Mouse (Mus musculus) olfactory bulb, adult 2 months (tissue): Measurements from ENCODE around the gene Ppp6r2. TPM values are rescaled to one million over a fixed set of nuclear protein-coding genes. Genes with fewer than 3 reads are reported as not detected.

Experiments used
- H3K27ac ChIP-seq: fragments of 200-500 bp; 2 replicates; pipeline ENCODE4 v1.5.1; 2012; ENCODE audit warnings: low read depth, low read length; ENCODE audit not compliant: insufficient read depth
- H3K4me1 ChIP-seq: fragments of 200-500 bp; 2 replicates; pipeline ENCODE4 v1.6.1; 2012; ENCODE audit warnings: low read length; ENCODE audit not compliant: control insufficient read depth, insufficient read depth
- H3K4me3 ChIP-seq: fragments of 200-500 bp; 2 replicates; pipeline ENCODE4 v1.5.1; 2012; ENCODE audit warnings: mild to moderate bottlenecking, low read depth, low read length, moderate library complexity; ENCODE audit not compliant: insufficient read depth
- CTCF ChIP-seq: fragments of 200-500 bp; IDR thresholded peaks from 2 replicates; pipeline ENCODE4 v1.5.1; 2012; ENCODE audit warnings: low read depth, mild to moderate bottlenecking, low read length, moderate library complexity; ENCODE audit not compliant: insufficient read depth
- POLR2A ChIP-seq: fragments of 200-500 bp; IDR thresholded peaks from 2 replicates; pipeline ENCODE4 v1.6.1; 2012; ENCODE audit warnings: mild to moderate bottlenecking, low read depth, low read length, moderate library complexity; ENCODE audit not compliant: insufficient read depth
- WGBS: fragments of 180-500 bp; shearing (Covaris S2); methylation state at CpG from one replicate; pipeline ENCODE4 v1.1.7; 2018; 5-methylcytosine and 5-hydroxymethylcytosine counted together
- polyA plus RNA-seq: library from polyadenylated mRNA; stranded (reverse); fragments of >200 nt; gene quantifications from 2 replicates; pipeline ENCODE4 v1.2.4, GENCODE M21; 2012; ENCODE audit warnings: low replicate concordance; ENCODE audit not compliant: missing spikeins, insufficient read depth, insufficient read length

Ppp6r2 gene
- not detected in 2 replicates for polyA plus RNA-seq

- H3K27ac ChIP-seq = peak within 1 kb of the TSS; percentile 81
- TF ChIP-seq POLR2A (peak; percentile 68), CTCF (no peak)
- H3K4me3 ChIP-seq = peak within 1 kb of the TSS; percentile 73
- 2% methylated on average over 73 of the region's 73 CpGs for WGBS
- peaks cover 10% of the 10 kb centered on the region for H3K4me1 ChIP-seq
Observed at GRCm38 (mm10) chr15:89210915-89211715, at the start of gene Ppp6r2. Gene Ppp6r2, plus strand, starts transcription at chr15:89211553.

GRCm38 (mm10) chr15:89165478-89165877 is 45.9 kb upstream of the Ppp6r2 start:
- H3K4me3 ChIP-seq = no peak overlapping the region
- H3K27ac ChIP-seq = no peak overlapping the region
- peaks cover 17% of the 10 kb centered on the region for H3K4me1 ChIP-seq
- no peak for TF ChIP-seq POLR2A
- no peak for TF ChIP-seq CTCF
- WGBS = 90% methylated on average over 12 of the region's 12 CpGs

- H3K27ac ChIP-seq = no peak overlapping the region
- WGBS = 41% methylated on average over 10 of the region's 10 CpGs
- no peak for TF ChIP-seq POLR2A
- H3K4me1 ChIP-seq = peaks cover 40% of the 10 kb centered on the region
- H3K4me3 ChIP-seq = no peak overlapping the region
Observed at GRCm38 (mm10) chr15:89168922-89169321, 42.4 kb upstream of the Ppp6r2 start.

- Histone ChIP-seq H3K4me3 (no peak overlapping the region), H3K27ac (peak overlapping the region; percentile 40; the same call in 1 of the 2 replicates), H3K4me1 (peaks cover 45% of the 10 kb centered on the region)
- TF ChIP-seq CTCF = no peak
- TF ChIP-seq POLR2A = 0 out of 2 replicates have a peak, but pooled peaks have one; percentile 12
- WGBS = 9% methylated on average over 10 of the region's 10 CpGs
Observed at GRCm38 (mm10) chr15:89169431-89169830, 41.9 kb upstream of the Ppp6r2 start.

- H3K27ac ChIP-seq = peak overlapping the region; percentile 32; the same call in 1 of the 2 replicates
- peaks cover 52% of the 10 kb centered on the region for H3K4me1 ChIP-seq
- WGBS = 50% methylated on average over 3 of the region's 3 CpGs
- no peak for TF ChIP-seq CTCF
- no peak overlapping the region for H3K4me3 ChIP-seq
Observed at GRCm38 (mm10) chr15:89170102-89170501, 41.3 kb upstream of the Ppp6r2 start.

- Histone ChIP-seq H3K4me3 (no peak overlapping the region), H3K4me1 (peaks cover 60% of the 10 kb centered on the region), H3K27ac (no peak overlapping the region)
- WGBS = 87% methylated on average over 5 of the region's 5 CpGs
- TF ChIP-seq CTCF = no peak; the same call in 1 of the 2 replicates
- no peak for TF ChIP-seq POLR2A
Observed at GRCm38 (mm10) chr15:89171526-89172051, 39.8 kb upstream of the Ppp6r2 start.

GRCm38 (mm10) chr15:89172276-89172935 is 38.9 kb upstream of the Ppp6r2 start:
- TF ChIP-seq POLR2A (no peak), CTCF (no peak)
- Histone ChIP-seq H3K4me3 (peak overlapping the region; percentile 70), H3K27ac (peak overlapping the region; percentile 84), H3K4me1 (peaks cover 68% of the 10 kb centered on the region)
- WGBS = 39% methylated on average over 17 of the region's 17 CpGs

- Histone ChIP-seq H3K4me3 (peak overlapping the region; percentile 70), H3K27ac (peak overlapping the region; percentile 84), H3K4me1 (peaks cover 75% of the 10 kb centered on the region)
- under 1% methylated on average over 65 of the region's 65 CpGs for WGBS
- peak; percentile 20; the same call in 1 of the 2 replicates for TF ChIP-seq CTCF
- TF ChIP-seq POLR2A = peak; percentile 21; the same call in 1 of the 2 replicates
Observed at GRCm38 (mm10) chr15:89173024-89173905, 38.1 kb upstream of the Ppp6r2 start.
